Mouse (Mus musculus) embryo, embryonic 10.5 days (tissue): ENCODE measurements around the gene Nktr.

ENCODE experiments used
- DNase-seq: peaks from one replicate; pipeline ENCODE4 v3.0.0-alpha.2; 2015; ENCODE audit warnings: low spot score

Nktr gene

GRCm38 (mm10) chr9:121718792-121719318 lies at the start of gene Nktr:
Gene Nktr, plus strand, starts transcription at chr9:121719169.
- DNase-seq, result peak; percentile 99

- DNase-seq, result peak; percentile 86
Observed at GRCm38 (mm10) chr9:121669348-121669791, 49.6 kb upstream of the Nktr start.

GRCm38 (mm10) chr9:121671300-121671699 lies 47.7 kb upstream of the Nktr start:
- DNase-seq, result peak; percentile 88

- DNase-seq, result no peak
Observed at GRCm38 (mm10) chr9:121672311-121672710, 46.7 kb upstream of the Nktr start.

GRCm38 (mm10) chr9:121673716-121674115 lies 45.3 kb upstream of the Nktr start:
- no peak for DNase-seq

- DNase-seq, result no peak
Observed at GRCm38 (mm10) chr9:121675011-121675410, 44.0 kb upstream of the Nktr start.

- DNase-seq, result no peak
Observed at GRCm38 (mm10) chr9:121675556-121675955, 43.4 kb upstream of the Nktr start.

- DNase-seq, result no peak
Observed at GRCm38 (mm10) chr9:121677069-121677468, 41.9 kb upstream of the Nktr start.

GRCm38 (mm10) chr9:121677476-121677875 lies 41.5 kb upstream of the Nktr start:
- DNase-seq, result no peak

GRCm38 (mm10) chr9:121679549-121679948 lies 39.4 kb upstream of the Nktr start:
- peak; percentile 78 for DNase-seq

GRCm38 (mm10) chr9:121681191-121681590 lies 37.8 kb upstream of the Nktr start:
- no peak for DNase-seq

GRCm38 (mm10) chr9:121682037-121682680 lies 36.8 kb upstream of the Nktr start:
- no peak for DNase-seq

GRCm38 (mm10) chr9:121684702-121685101 lies 34.3 kb upstream of the Nktr start:
- no peak for DNase-seq

GRCm38 (mm10) chr9:121690200-121690651 lies 28.7 kb upstream of the Nktr start:
- DNase-seq, result no peak

GRCm38 (mm10) chr9:121690734-121691133 lies 28.2 kb upstream of the Nktr start:
- DNase-seq, result no peak

GRCm38 (mm10) chr9:121694736-121695135 lies 24.2 kb upstream of the Nktr start:
- no peak for DNase-seq

GRCm38 (mm10) chr9:121696626-121697025 lies 22.3 kb upstream of the Nktr start:
- no peak for DNase-seq

- no peak for DNase-seq
Observed at GRCm38 (mm10) chr9:121697150-121698049, 21.6 kb upstream of the Nktr start.

- DNase-seq, result no peak
Observed at GRCm38 (mm10) chr9:121704261-121704645, 14.7 kb upstream of the Nktr start.

- DNase-seq, result peak; percentile 94
Observed at GRCm38 (mm10) chr9:121704646-121705625, 14.0 kb upstream of the Nktr start, which contains the start of gene Sec22c. Gene Sec22c, minus strand, starts transcription at chr9:121705490.

GRCm38 (mm10) chr9:121706029-121706675 lies 12.8 kb upstream of the Nktr start:
- no peak for DNase-seq
